Mouse (Mus musculus) heart, adult 11 months (tissue): ENCODE data around the gene Fuca2.
A peak's percentile ranks its signal among the peaks of the same experiment; 100 is the strongest.
"Not testable (repeated sequence)": the region's sequence is repeated elsewhere in the genome, so short reads cannot be mapped to it uniquely, and the experiment has no call there.

ENCODE experiments used
- DNase-seq: peaks from one replicate; pipeline ENCODE4 v3.0.0; 2022

Gene Fuca2

GRCm38 (mm10) chr10:13499331-13499730 is at the start of gene Fuca2:
Gene Fuca2, plus strand, starts transcription at chr10:13499540.
- peak; percentile 89 for DNase-seq

DNA sequence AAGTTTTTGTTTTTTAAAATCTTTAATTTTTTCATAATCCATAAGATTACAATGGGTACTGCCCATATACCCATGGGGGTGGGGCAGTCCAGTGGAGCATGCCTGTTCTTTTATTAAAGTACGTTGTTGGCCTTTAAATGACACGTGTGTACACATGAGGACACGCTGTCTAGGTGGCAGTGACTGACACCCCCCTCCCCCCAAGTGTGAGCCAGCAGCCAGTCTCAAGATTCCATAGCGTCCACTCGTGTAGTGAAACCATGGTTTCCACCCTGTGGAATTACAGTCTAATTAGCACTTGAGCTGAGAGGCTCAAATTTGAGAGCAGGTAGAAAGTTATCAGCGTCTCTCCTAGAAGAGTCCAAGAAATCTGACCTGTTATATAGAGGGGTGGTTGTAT is 47.7 kb upstream of the Fuca2 start:
- no peak for DNase-seq

GRCm38 (mm10) chr10:13453200-13453990 is 45.9 kb upstream of the Fuca2 start:
- DNase-seq, result no peak

- not testable (repeated sequence) for DNase-seq
These were observed 35.0 kb upstream of the Fuca2 start for GRCm38 (mm10) chr10:13464295-13464694.

DNA sequence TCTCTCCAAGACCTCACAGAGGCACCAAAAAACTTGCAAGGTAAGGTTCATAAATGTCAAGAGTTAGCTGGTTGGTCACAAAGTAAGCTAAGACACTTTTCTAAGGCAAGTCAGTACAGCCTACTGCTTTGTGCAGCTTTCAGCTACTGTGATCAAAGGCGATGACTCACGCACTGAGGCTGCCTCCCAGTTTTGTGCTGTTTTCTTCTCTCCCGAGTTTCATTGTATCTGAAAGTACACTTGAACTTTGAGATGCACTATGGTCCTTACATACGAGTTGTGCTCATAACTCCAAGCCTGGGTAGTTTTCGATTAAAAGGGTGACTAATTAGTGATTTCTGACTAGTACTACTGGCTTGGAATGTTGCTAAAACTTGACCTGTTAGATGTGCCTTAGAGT is 32.4 kb upstream of the Fuca2 start:
- peak; percentile 55 for DNase-seq

- DNase-seq, result peak; percentile 74
These were observed 31.3 kb upstream of the Fuca2 start for GRCm38 (mm10) chr10:13468025-13468529.

GRCm38 (mm10) chr10:13470236-13470635 is 29.1 kb upstream of the Fuca2 start:
- peak; percentile 82 for DNase-seq

- DNase-seq, result peak; percentile 80
These were observed 26.0 kb upstream of the Fuca2 start for GRCm38 (mm10) chr10:13473287-13473832.

GRCm38 (mm10) chr10:13473833-13474567 is 25.3 kb upstream of the Fuca2 start, which contains the start of gene Phactr2:
Gene Phactr2, minus strand, starts transcription at chr10:13474412.
- peak; percentile 91 for DNase-seq

DNA sequence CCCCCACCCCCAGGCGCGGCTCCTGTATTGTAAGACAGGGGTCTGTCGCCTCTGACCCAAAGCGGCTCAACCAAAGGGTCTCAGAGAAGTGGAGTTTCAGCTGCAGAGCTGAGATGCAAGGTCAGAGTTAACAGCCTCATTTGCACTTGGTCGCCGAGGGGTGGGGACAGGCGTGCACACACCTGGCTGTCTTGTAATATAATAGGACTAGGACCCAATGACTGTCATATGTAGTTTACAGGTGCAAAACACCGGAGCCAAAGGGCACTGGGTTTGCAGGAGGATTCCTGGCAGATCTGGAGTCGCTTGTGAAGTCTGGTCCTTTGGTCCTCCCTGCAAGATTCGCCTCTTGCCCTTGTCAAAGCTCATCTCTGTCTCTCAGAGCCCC is 24.8 kb upstream of the Fuca2 start:
- peak; percentile 85 for DNase-seq

- peak; percentile 86 for DNase-seq
These were observed 24.2 kb upstream of the Fuca2 start for GRCm38 (mm10) chr10:13475121-13475520.

GRCm38 (mm10) chr10:13479341-13479740 is 20.0 kb upstream of the Fuca2 start:
- DNase-seq, result no peak

DNA sequence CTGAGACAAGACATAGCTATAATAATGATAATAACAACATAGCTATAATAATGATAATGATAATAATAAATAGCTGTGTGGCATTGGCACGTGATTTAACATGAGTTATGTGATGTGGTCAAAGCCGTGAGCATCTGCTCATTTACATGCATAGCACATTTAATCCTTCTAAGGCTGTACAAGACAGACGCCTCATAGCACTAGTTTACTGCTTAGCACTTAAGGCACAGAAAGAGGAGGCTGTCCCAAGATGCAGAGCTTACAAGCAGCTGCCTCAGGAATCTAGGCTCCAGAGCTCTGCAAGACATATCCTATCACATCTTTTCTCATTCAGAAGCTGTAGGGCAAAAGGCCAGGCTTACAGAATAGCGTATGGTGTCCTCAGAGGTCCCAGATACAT is 13.4 kb upstream of the Fuca2 start:
- peak; percentile 30 for DNase-seq

- no peak for DNase-seq
These were observed 9.7 kb upstream of the Fuca2 start for GRCm38 (mm10) chr10:13489671-13490070.

- no peak for DNase-seq
These were observed 5.2 kb upstream of the Fuca2 start for GRCm38 (mm10) chr10:13493978-13494686.

DNA sequence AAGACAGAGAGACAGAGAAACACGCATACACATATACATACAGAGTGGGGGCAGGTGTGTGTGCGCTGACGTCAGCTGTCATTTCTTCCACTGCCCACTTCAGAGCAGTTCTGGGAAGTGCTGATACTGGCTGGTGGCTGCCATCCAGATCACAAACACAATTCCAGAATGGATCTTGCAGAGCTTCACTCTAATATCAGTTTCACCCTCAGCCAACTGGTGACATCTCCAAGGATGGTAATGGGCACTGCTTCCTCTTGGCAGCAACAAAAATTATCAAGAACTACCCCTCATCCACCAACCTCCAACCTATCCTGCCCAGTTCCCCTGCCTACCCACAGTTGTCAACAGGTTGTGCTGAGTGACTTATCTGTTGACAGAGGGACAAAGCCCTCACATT is 3.0 kb upstream of the Fuca2 start:
- peak; percentile 90 for DNase-seq

- DNase-seq, result no peak
These were observed 1.1 kb downstream of the Fuca2 start for GRCm38 (mm10) chr10:13500473-13500872.

DNA sequence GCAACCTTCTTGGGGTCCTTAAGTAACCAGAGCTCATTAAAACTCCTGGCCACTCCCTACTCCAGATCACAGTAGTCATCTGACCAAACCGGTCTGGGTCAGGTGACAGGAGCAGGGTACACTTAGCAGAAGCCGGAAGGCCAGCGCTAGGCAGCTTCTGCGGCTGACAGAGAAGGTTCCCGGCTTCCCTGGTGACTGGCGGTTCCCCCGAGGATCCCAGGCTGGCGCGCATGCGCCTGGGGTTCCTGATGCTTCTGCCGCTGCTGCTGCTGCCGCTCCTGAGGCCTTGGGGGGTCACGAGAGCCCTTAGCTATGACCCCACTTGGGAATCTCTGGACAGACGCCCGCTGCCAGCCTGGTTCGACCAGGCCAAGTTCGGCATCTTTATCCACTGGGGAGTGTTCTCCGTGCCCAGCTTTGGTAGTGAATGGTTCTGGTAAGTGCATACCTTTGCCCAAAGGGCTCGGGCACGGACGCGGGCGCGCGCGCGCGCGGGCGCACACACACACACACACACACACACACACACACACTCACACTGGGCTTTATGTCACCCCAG is 1.7 kb downstream of the Fuca2 start:
- DNase-seq, result peak; percentile 99

GRCm38 (mm10) chr10:13501533-13501932 is 2.2 kb downstream of the Fuca2 start:
- not testable (repeated sequence) for DNase-seq

GRCm38 (mm10) chr10:13502371-13502770 is 3.0 kb downstream of the Fuca2 start:
- DNase-seq, result peak; percentile 88

GRCm38 (mm10) chr10:13521857-13522256 is 22.5 kb downstream of the Fuca2 start:
- peak; percentile 33 for DNase-seq

GRCm38 (mm10) chr10:13528155-13528554 is 28.8 kb downstream of the Fuca2 start:
- DNase-seq, result peak; percentile 71

DNA sequence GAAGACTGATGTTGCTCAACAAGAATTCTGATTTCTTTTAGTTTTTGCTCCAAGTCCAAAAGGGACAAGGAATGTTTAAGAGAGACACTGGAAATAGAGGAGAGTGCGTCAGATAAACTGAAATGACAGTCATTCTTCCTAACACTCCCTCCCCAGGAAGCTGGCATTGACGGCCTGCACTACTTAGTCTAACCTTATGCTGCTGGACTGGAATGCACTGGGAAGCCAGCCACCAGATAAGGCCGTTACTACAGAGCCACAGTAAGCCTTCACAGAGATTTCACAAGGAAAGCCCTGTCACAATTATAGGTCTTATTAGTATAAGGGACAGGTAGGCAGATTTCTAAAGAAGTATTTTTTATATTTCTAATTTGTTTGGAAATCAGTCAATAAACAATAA is 35.4 kb downstream of the Fuca2 start:
- DNase-seq, result peak; percentile 90
